Mouse (Mus musculus): ENCODE measurements around the gene Snx7.

DNA sequence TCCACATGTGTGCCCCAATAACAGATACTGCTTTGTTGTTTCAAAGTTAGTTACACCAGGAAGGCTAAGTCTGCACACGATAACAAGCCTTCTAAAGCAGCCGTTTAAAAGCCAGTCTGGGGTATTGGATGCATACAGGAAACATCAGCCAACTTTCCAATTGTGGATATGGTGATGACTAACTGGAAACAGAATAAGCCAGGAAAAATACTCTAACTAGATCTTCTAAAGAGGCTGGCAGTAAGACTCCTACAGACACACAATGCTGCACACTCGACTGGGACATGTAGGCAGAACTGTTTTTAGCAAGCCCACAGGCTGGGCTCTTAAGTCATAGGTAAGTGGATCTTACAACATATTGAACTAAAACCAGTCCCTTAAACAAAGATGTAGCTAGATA, 15.0 kb downstream of the Snx7 start:
- no peak for TF ChIP-seq CTCF (IDR thresholded peaks at IDR 0.05; ENCODE audit: borderline replicate concordance, control insufficient read depth, extremely low read depth, insufficient read depth, low read length, poor library complexity)
- no peak for TF ChIP-seq POLR2A (IDR thresholded peaks at IDR 0.05; ENCODE audit: control insufficient read depth, extremely low read depth, insufficient read depth, low read length, poor library complexity)
